ENCODE assay signal across 16 mouse cellular contexts in the genomic region with DNA sequence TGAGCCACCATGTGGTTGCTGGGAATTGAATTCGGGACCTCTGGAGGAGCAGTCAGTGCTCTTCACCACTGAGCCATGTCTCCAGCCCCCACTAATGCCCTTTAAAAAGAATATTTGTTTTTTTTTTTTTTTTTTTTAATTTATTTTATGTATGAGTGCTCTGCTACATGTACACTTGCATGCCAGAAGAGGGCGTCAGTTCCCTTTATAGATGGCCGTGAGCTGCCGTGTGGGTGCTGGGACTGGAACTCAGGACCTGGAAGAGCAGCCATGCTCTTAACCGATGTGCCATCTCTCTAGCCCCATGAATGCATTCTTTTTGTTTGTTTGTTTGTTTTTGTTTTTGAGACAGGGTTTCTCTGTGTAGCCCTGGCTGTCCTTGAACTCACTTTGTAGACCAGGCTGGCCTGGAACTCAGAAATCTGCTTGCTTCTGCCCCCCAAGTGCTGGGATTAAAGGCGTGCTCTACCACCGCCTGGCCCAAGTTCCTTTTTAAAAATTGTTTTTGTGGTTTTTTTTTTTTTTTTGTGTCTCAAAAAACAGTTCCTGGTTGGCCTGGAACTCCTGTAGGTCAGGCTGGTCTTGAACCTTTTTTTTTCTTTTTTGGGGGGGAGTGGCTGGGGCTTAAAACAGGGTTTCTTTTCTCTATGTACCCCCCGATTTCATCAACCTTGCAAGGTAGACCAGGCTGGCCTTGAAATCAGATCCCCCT. TPM values are rescaled to one million over a fixed set of nuclear protein-coding genes. Genes with fewer than 3 reads are reported as not detected.
DNase-seq lines count a peak whose midpoint lies in the region; ATAC-seq and TF ChIP-seq lines count a peak whose summit lies in the region.
"Had no signal": no experiment of that assay in that cellular context is flagged by ENCODE, and none has a peak within 500 bp of the region (broad histone marks: within the 10 kb centered on the region; RNA-seq: fewer than 3 reads in every experiment).

No protein-coding gene starts in this region.

- H3K4me2 ChIP-seq in lung, embryonic 14.5 days: no peak overlapping the region
- H3K4me2 ChIP-seq in stomach, embryonic 16.5 days (ENCODE audit: low read depth, low read length): no peak overlapping the region
- H3K4me2 ChIP-seq: midbrain, embryonic 13.5 days had no signal

- H3K4me3 ChIP-seq in lung, embryonic 14.5 days (ENCODE audit: low read depth, low read length): no peak overlapping the region
- no peak overlapping the region for H3K4me3 ChIP-seq in stomach, embryonic 16.5 days (replicated peaks; ENCODE audit: low read length)
- H3K4me3 ChIP-seq in hindbrain, embryonic 10.5 days: no peak overlapping the region
- H3K4me3 ChIP-seq: midbrain, embryonic 13.5 days had no signal

- no peak overlapping the region for H3K9ac ChIP-seq in lung, embryonic 14.5 days
- no peak overlapping the region for H3K9ac ChIP-seq in stomach, embryonic 16.5 days (ENCODE audit: low read length)
- H3K9ac ChIP-seq: midbrain, embryonic 13.5 days had no signal

- 0 out of 2 replicates have a peak, but pooled peaks have one; percentile 4 for TF ChIP-seq CTCF in lung, embryonic 14.5 days (IDR thresholded peaks at IDR 0.05; ENCODE audit: low read depth)

- 92% methylated on average over 8 of the region's 8 CpGs for WGBS in lung, embryonic 14.5 days
- 94% methylated on average over 8 of the region's 8 CpGs for WGBS in stomach, embryonic 16.5 days
- 91% methylated on average over 8 of the region's 8 CpGs for WGBS in hindbrain, embryonic 10.5 days

- no peaks in the 10 kb centered on the region for H3K27me3 ChIP-seq in lung, embryonic 14.5 days (ENCODE audit: insufficient read depth, low read length)
- no peaks in the 10 kb centered on the region for H3K27me3 ChIP-seq in stomach, embryonic 16.5 days (ENCODE audit: control insufficient read depth, insufficient read depth, low read length)
- H3K27me3 ChIP-seq in hindbrain, embryonic 10.5 days (ENCODE audit: insufficient read depth, poor library complexity, severe bottlenecking): no peaks in the 10 kb centered on the region
- H3K27me3 ChIP-seq: midbrain, embryonic 13.5 days had no signal

- DNase-seq in CD4-positive, CD25-positive, alpha-beta regulatory T cell, adult 2 months (ENCODE audit: low read depth, low spot score): peak; percentile 60
- DNase-seq in lung, embryonic 14.5 days: no peak
- DNase-seq in lung, postnatal 4 days: no peak
- DNase-seq in R1 (ENCODE audit: low read depth, low spot score): peak; percentile 72
- no peak for DNase-seq in spleen, postnatal 14 days (ENCODE audit: low spot score in 2 of 2)
- no peak for DNase-seq in hindbrain, embryonic 10.5 days (ENCODE audit: low spot score)
- DNase-seq: cerebellum, adult 11-12 months; cerebellum, postnatal 36 days; gastrocnemius, postnatal 25 days; layer of hippocampus, adult 9-11 months; lung, postnatal 10 days; thymus, postnatal 25 days had no signal

- no peaks in the 10 kb centered on the region for H3K9me3 ChIP-seq in lung, embryonic 14.5 days (ENCODE audit: low read depth, low read length)
- H3K9me3 ChIP-seq in stomach, embryonic 16.5 days (replicated peaks; ENCODE audit: control insufficient read depth, low read length): no peaks in the 10 kb centered on the region
- no peaks in the 10 kb centered on the region for H3K9me3 ChIP-seq in hindbrain, embryonic 10.5 days
- H3K9me3 ChIP-seq: midbrain, embryonic 13.5 days had no signal

- 0 out of 2 replicates have a peak, but pooled peaks cover 4% of the 10 kb centered on the region for H3K36me3 ChIP-seq in lung, embryonic 14.5 days (ENCODE audit: insufficient read depth)
- H3K36me3 ChIP-seq in stomach, embryonic 16.5 days (ENCODE audit: control insufficient read depth, insufficient read depth, low read length): no peaks in the 10 kb centered on the region
- H3K36me3 ChIP-seq in hindbrain, embryonic 10.5 days: peaks cover 6% of the 10 kb centered on the region; the same call in 1 of the 2 replicates
- H3K36me3 ChIP-seq: midbrain, embryonic 13.5 days had no signal

- H3K27ac ChIP-seq in lung, embryonic 14.5 days (ENCODE audit: low read depth): no peak overlapping the region
- peak overlapping the region; percentile 66; the same call in 1 of the 2 replicates for H3K27ac ChIP-seq in stomach, embryonic 16.5 days (ENCODE audit: low read length)
- H3K27ac ChIP-seq in hindbrain, embryonic 10.5 days: no peak overlapping the region
- H3K27ac ChIP-seq: midbrain, embryonic 13.5 days had no signal

- peaks cover 23% of the 10 kb centered on the region for H3K4me1 ChIP-seq in lung, embryonic 14.5 days (ENCODE audit: insufficient read depth)
- peaks cover 53% of the 10 kb centered on the region for H3K4me1 ChIP-seq in stomach, embryonic 16.5 days (ENCODE audit: control insufficient read depth, insufficient read depth, low read length)
- peaks cover 61% of the 10 kb centered on the region for H3K4me1 ChIP-seq in hindbrain, embryonic 10.5 days (replicated peaks)

- no peak for ATAC-seq in CD4-positive, CD25-positive, alpha-beta regulatory T cell, adult 4 months
- ATAC-seq in lung, embryonic 14.5 days (ENCODE audit: insufficient read depth): no peak
- ATAC-seq in stomach, embryonic 16.5 days (ENCODE audit: insufficient read depth, low FRiP score): no peak
- ATAC-seq: inflammation-experienced regulatory T-cells, adult 6 months; midbrain, embryonic 13.5 days had no signal

RNA-seq across cellular contexts. Expression of a gene that starts 5.0 kb away (rescaled TPM):
- 10 to 100 TPM; 78.6 to 87.5 TPM for polyA plus RNA-seq in CD4-positive, CD25-positive, alpha-beta regulatory T cell, adult 4 months (2017; shearing (Covaris generic))
- 17.4 and 17.7 TPM in 2 replicates for polyA plus RNA-seq in lung, embryonic 14.5 days (2014; fragmentation: Nextera tagmentation; extraction: Ambion mirVana)
- polyA plus RNA-seq in stomach, embryonic 16.5 days (2015; fragmentation: Nextera tagmentation; extraction: Ambion mirVana): 15.7 and 15.9 TPM in 2 replicates
- 14.6 and 16.6 TPM in 2 replicates for polyA plus RNA-seq in hindbrain, embryonic 10.5 days (2016; fragmentation: Nextera tagmentation; extraction: Ambion mirVana)

Comparison
In these comparisons a context has a peak if more than half of its experiments do, and no peak if none do; other contexts are left out.
1. DNase-seq: peak in CD4-positive, CD25-positive, alpha-beta regulatory T cell, adult 2 months (single experiment) and R1 (single experiment); none in lung, embryonic 14.5 days (single experiment), lung, postnatal 4 days (0 of 2), spleen, postnatal 14 days (0 of 2) and hindbrain, embryonic 10.5 days (single experiment).